Mouse (Mus musculus) kidney, embryonic 14.5 days (tissue): Measurements from ENCODE around the gene Socs2. TPM values are rescaled to one million over a fixed set of nuclear protein-coding genes. Genes with fewer than 3 reads are reported as not detected.

Experiments used
- ATAC-seq: fragments of 200-750 bp; cut with Nextera tagmentation; 2 replicates; pipeline ENCODE4 v1.8.0; 2017; ENCODE audit warnings: moderate number of reproducible peaks, mild to moderate bottlenecking, moderate TSS enrichment, moderate library complexity; ENCODE audit not compliant: low FRiP score, low TSS enrichment
- H3K27ac ChIP-seq: fragments of 300-500 bp; sonication (generic); 2 replicates; pipeline ENCODE4 v1.5.1; 2014; ENCODE audit warnings: low read depth, mild to moderate bottlenecking, low read length, moderate library complexity, mixed read lengths
- H3K27me3 ChIP-seq: fragments of 300-500 bp; sonication (generic); 2 replicates; pipeline ENCODE4 v1.6.1; 2014; ENCODE audit warnings: mild to moderate bottlenecking, low read length; ENCODE audit not compliant: control insufficient read depth, insufficient read depth
- H3K36me3 ChIP-seq: fragments of 300-500 bp; sonication (generic); 2 replicates; pipeline ENCODE4 v1.6.1; 2014; ENCODE audit warnings: low read length, mixed read lengths; ENCODE audit not compliant: control insufficient read depth, insufficient read depth
- H3K4me1 ChIP-seq: fragments of 300-500 bp; sonication (generic); 2 replicates; pipeline ENCODE4 v1.6.1; 2014; ENCODE audit warnings: low read length, mixed read lengths; ENCODE audit not compliant: control insufficient read depth, insufficient read depth
- H3K4me2 ChIP-seq: fragments of 300-500 bp; sonication (generic); replicated peaks from 2 replicates; pipeline ENCODE4 v1.6.1; 2014; ENCODE audit warnings: low read depth, mild to moderate bottlenecking, low read length
- H3K4me3 ChIP-seq: fragments of 300-500 bp; sonication (generic); 2 replicates; pipeline ENCODE4 v1.5.1; 2014; ENCODE audit warnings: mild to moderate bottlenecking, low read length
- H3K9ac ChIP-seq: fragments of 300-500 bp; sonication (generic); 2 replicates; pipeline ENCODE4 v1.6.1; 2014; ENCODE audit warnings: low read depth, mild to moderate bottlenecking, low read length, moderate library complexity
- H3K9me3 ChIP-seq: fragments of 300-500 bp; sonication (generic); 2 replicates; pipeline ENCODE4 v1.6.1; 2016; ENCODE audit warnings: low read length; ENCODE audit not compliant: control insufficient read depth
- WGBS: fragments of 180-500 bp; shearing (Covaris S2); extraction: QIAGEN DNeasy Blood & Tissue Kit; methylation state at CpG from one replicate; pipeline ENCODE4 v1.1.7; 2014; 5-methylcytosine and 5-hydroxymethylcytosine counted together
- polyA plus RNA-seq: library from polyadenylated mRNA; unstranded; fragments of >200 nt; fragmentation: Nextera tagmentation; extraction: Ambion mirVana; gene quantifications from 2 replicates; pipeline ENCODE4 v1.2.1, GENCODE M21; 2014

The Socs2 gene
- polyA plus RNA-seq, 1 experiment from 2014 or later: 17.9 TPM

GRCm38 (mm10) chr10:95407541-95408160, 9.3 kb downstream of the Socs2 start:
- H3K9me3 ChIP-seq: no peaks in the 10 kb centered on the region
- no peak overlapping the region for H3K4me3 ChIP-seq
- peaks cover 43% of the 10 kb centered on the region for H3K27me3 ChIP-seq
- WGBS: 20% methylated on average over 12 of the region's 12 CpGs
- no peak overlapping the region for H3K27ac ChIP-seq
- H3K4me1 ChIP-seq: no peaks in the 10 kb centered on the region
- H3K9ac ChIP-seq: no peak overlapping the region
- H3K4me2 ChIP-seq: no peak overlapping the region
- no peaks in the 10 kb centered on the region for H3K36me3 ChIP-seq
- no peak for ATAC-seq

- Histone ChIP-seq H3K36me3 (no peaks in the 10 kb centered on the region), H3K4me3 (no peak overlapping the region), H3K27ac (no peak overlapping the region), H3K4me1 (no peaks in the 10 kb centered on the region), H3K9ac (no peak overlapping the region), H3K9me3 (no peaks in the 10 kb centered on the region), H3K4me2 (no peak overlapping the region), H3K27me3 (peaks cover 35% of the 10 kb centered on the region)
- WGBS: 93% methylated on average over 2 of the region's 2 CpGs
- no peak for ATAC-seq
Observed at GRCm38 (mm10) chr10:95404774-95405173, 12.2 kb downstream of the Socs2 start.

- Histone ChIP-seq H3K27ac (no peak overlapping the region), H3K9ac (no peak overlapping the region), H3K27me3 (peaks cover 26% of the 10 kb centered on the region), H3K4me1 (no peaks in the 10 kb centered on the region), H3K9me3 (no peaks in the 10 kb centered on the region), H3K4me3 (no peak overlapping the region), H3K4me2 (no peak overlapping the region), H3K36me3 (no peaks in the 10 kb centered on the region)
- ATAC-seq: no peak
- 53% methylated on average over 13 of the region's 13 CpGs for WGBS
Observed at GRCm38 (mm10) chr10:95399689-95400354, 17.2 kb downstream of the Socs2 start.

- Histone ChIP-seq H3K36me3 (no peaks in the 10 kb centered on the region), H3K27ac (no peak overlapping the region), H3K27me3 (peaks cover 30% of the 10 kb centered on the region), H3K9me3 (no peaks in the 10 kb centered on the region), H3K4me3 (peak overlapping the region; percentile 22), H3K9ac (no peak overlapping the region), H3K4me1 (no peaks in the 10 kb centered on the region), H3K4me2 (peak overlapping the region; percentile 22; the same call in 1 of the 2 replicates)
- WGBS: 1% methylated on average over 18 of the region's 18 CpGs
- ATAC-seq: no peak
Observed at GRCm38 (mm10) chr10:95398489-95398888, 18.5 kb downstream of the Socs2 start.

GRCm38 (mm10) chr10:95397191-95397835, 19.7 kb downstream of the Socs2 start:
- H3K27ac ChIP-seq: no peak overlapping the region
- WGBS: 36% methylated on average over 7 of the region's 7 CpGs
- no peak overlapping the region for H3K4me2 ChIP-seq
- H3K27me3 ChIP-seq: peaks cover 30% of the 10 kb centered on the region
- H3K4me1 ChIP-seq: no peaks in the 10 kb centered on the region
- no peak for ATAC-seq
- no peak overlapping the region for H3K4me3 ChIP-seq
- no peaks in the 10 kb centered on the region for H3K9me3 ChIP-seq
- H3K9ac ChIP-seq: no peak overlapping the region
- H3K36me3 ChIP-seq: no peaks in the 10 kb centered on the region

GRCm38 (mm10) chr10:95396356-95396755, 20.6 kb downstream of the Socs2 start:
- no peak overlapping the region for H3K4me3 ChIP-seq
- peaks cover 30% of the 10 kb centered on the region for H3K27me3 ChIP-seq
- H3K9me3 ChIP-seq: no peaks in the 10 kb centered on the region
- H3K9ac ChIP-seq: no peak overlapping the region
- H3K4me1 ChIP-seq: no peaks in the 10 kb centered on the region
- no peak overlapping the region for H3K27ac ChIP-seq
- WGBS: 71% methylated on average over 8 of the region's 8 CpGs
- no peak overlapping the region for H3K4me2 ChIP-seq
- no peak for ATAC-seq
- H3K36me3 ChIP-seq: no peaks in the 10 kb centered on the region

- H3K9ac ChIP-seq: no peak overlapping the region
- H3K4me2 ChIP-seq: peak overlapping the region; percentile 36
- no peaks in the 10 kb centered on the region for H3K9me3 ChIP-seq
- no peaks in the 10 kb centered on the region for H3K4me1 ChIP-seq
- WGBS: 26% methylated on average over 25 of the region's 25 CpGs
- H3K4me3 ChIP-seq: peak overlapping the region; percentile 13; the same call in 1 of the 2 replicates
- no peak overlapping the region for H3K27ac ChIP-seq
- peaks cover 25% of the 10 kb centered on the region for H3K27me3 ChIP-seq
- no peaks in the 10 kb centered on the region for H3K36me3 ChIP-seq
- no peak for ATAC-seq
Observed at GRCm38 (mm10) chr10:95394819-95395812, 21.9 kb downstream of the Socs2 start.

- Histone ChIP-seq H3K9me3 (no peaks in the 10 kb centered on the region), H3K4me1 (no peaks in the 10 kb centered on the region), H3K4me3 (no peak overlapping the region), H3K27me3 (peaks cover 11% of the 10 kb centered on the region), H3K27ac (no peak overlapping the region), H3K4me2 (no peak overlapping the region), H3K36me3 (no peaks in the 10 kb centered on the region), H3K9ac (no peak overlapping the region)
- no peak for ATAC-seq
- WGBS: 18% methylated on average over 8 of the region's 8 CpGs
Observed at GRCm38 (mm10) chr10:95392073-95392472, 24.9 kb downstream of the Socs2 start.
